In genomic region chr12:46025266-46025665, GRCm38 (mm10) we compare ENCODE assay signal across 16 mouse cellular contexts.
"Had no signal": no experiment of that assay in that cellular context is flagged by ENCODE, and none has a peak within 500 bp of the region (broad histone marks: within the 10 kb centered on the region; RNA-seq: fewer than 3 reads in every experiment).

No protein-coding gene starts in this region.

- DNase-seq: retina, postnatal 1 day; right cerebral cortex, adult 18-20 months; right cerebral cortex, postnatal 14 days; right cerebral cortex, postnatal 25 days; right cerebral cortex, postnatal 4 days; spleen, adult 18-20 months; thymus, adult 18-20 months; thymus, adult 2 months; thymus, postnatal 14 days; thymus, postnatal 25 days; thymus, postnatal 36 days; thymus, postnatal 4 days had no signal

- H3K9ac ChIP-seq: neural tube, embryonic 13.5 days; neural tube, embryonic 15.5 days; stomach, embryonic 15.5 days had no signal

- H3K36me3 ChIP-seq: neural tube, embryonic 13.5 days; neural tube, embryonic 15.5 days; stomach, embryonic 15.5 days had no signal

- H3K9me3 ChIP-seq: neural tube, embryonic 13.5 days; neural tube, embryonic 15.5 days; stomach, embryonic 15.5 days had no signal

- H3K4me2 ChIP-seq: neural tube, embryonic 13.5 days; neural tube, embryonic 15.5 days; stomach, embryonic 15.5 days had no signal

- H3K4me1 ChIP-seq: neural tube, embryonic 13.5 days; neural tube, embryonic 15.5 days; stomach, embryonic 15.5 days had no signal

- H3K4me3 ChIP-seq: neural tube, embryonic 13.5 days; neural tube, embryonic 15.5 days; stomach, embryonic 15.5 days had no signal

- H3K27ac ChIP-seq: neural tube, embryonic 13.5 days; neural tube, embryonic 15.5 days; stomach, embryonic 15.5 days; stomach, postnatal 0 days had no signal

- H3K27me3 ChIP-seq: neural tube, embryonic 13.5 days; neural tube, embryonic 15.5 days; stomach, embryonic 15.5 days had no signal
